Comparison of ENCODE assay signal across 25 mouse cellular contexts in genomic region chrX:98476473-98477254, GRCm38 (mm10).
DNase-seq lines count a peak whose midpoint lies in the region; ATAC-seq and TF ChIP-seq lines count a peak whose summit lies in the region.
"Had no signal": no experiment of that assay in that cellular context is flagged by ENCODE, and none has a peak within 500 bp of the region (broad histone marks: within the 10 kb centered on the region; RNA-seq: fewer than 3 reads in every experiment).

No protein-coding gene starts in this region.

- TF ChIP-seq EP300 in heart, adult 2 months (IDR thresholded peaks at IDR 0.05; ENCODE audit: insufficient read depth, low read depth, low read length) = no peak

- H3K27ac ChIP-seq in heart, adult 2 months = no peak overlapping the region
- H3K27ac ChIP-seq: embryonic facial prominence, embryonic 12.5 days; embryonic facial prominence, embryonic 15.5 days; heart, embryonic 10.5 days; heart, embryonic 13.5 days; hindbrain, embryonic 14.5 days; hindbrain, postnatal 0 days; intestine, embryonic 15.5 days had no signal

- H3K4me3 ChIP-seq in heart, adult 2 months = no peak overlapping the region
- H3K4me3 ChIP-seq: embryonic facial prominence, embryonic 12.5 days; embryonic facial prominence, embryonic 15.5 days; heart, embryonic 10.5 days; heart, embryonic 13.5 days; intestine, embryonic 15.5 days had no signal

- H3K27me3 ChIP-seq in heart, adult 2 months (ENCODE audit: control insufficient read depth, insufficient read depth, low read length) = no peaks in the 10 kb centered on the region
- H3K27me3 ChIP-seq: embryonic facial prominence, embryonic 12.5 days; embryonic facial prominence, embryonic 15.5 days; heart, embryonic 13.5 days; intestine, embryonic 15.5 days had no signal

- no peaks in the 10 kb centered on the region for H3K4me1 ChIP-seq in heart, adult 2 months (ENCODE audit: control insufficient read depth, insufficient read depth, low read length)
- H3K4me1 ChIP-seq: embryonic facial prominence, embryonic 12.5 days; embryonic facial prominence, embryonic 15.5 days; heart, embryonic 10.5 days; heart, embryonic 13.5 days; intestine, embryonic 15.5 days had no signal

- no peaks in the 10 kb centered on the region for H3K79me2 ChIP-seq in heart, adult 2 months (replicated peaks; ENCODE audit: control insufficient read depth, insufficient read depth, low read length)

- no peak for TF ChIP-seq CTCF in heart, adult 2 months (IDR thresholded peaks at IDR 0.05)

- WGBS in heart, adult 2 months = 78% methylated on average over 4 of the region's 4 CpGs

- peak; percentile 87 for ATAC-seq in CD4-positive, CD25-positive, alpha-beta regulatory T cell, adult 4 months
- ATAC-seq: forebrain, embryonic 14.5 days; forebrain, postnatal 0 days; hindbrain, postnatal 0 days; intestine, embryonic 15.5 days had no signal

- intact Hi-C loops in heart, adult 2 months (cut with DNase I) = no loop called here
- intact Hi-C loops in left cerebral cortex, postnatal 14 days (cut with DNase I) = no loop called here

- DNase-seq in 416B (ENCODE audit: low read depth) = peak; percentile 5
- peak; percentile 0 for DNase-seq in induced T-regulatory cell, adult 2 months (ENCODE audit: low read depth)
- no peak for DNase-seq in heart, adult 2 months
- DNase-seq in left cerebral cortex, postnatal 14 days (ENCODE audit: low spot score in 2 of 2) = no peak
- no peak for DNase-seq in spleen, postnatal 36 days (ENCODE audit: low spot score in 2 of 2)
- DNase-seq: adrenal gland, postnatal 10 days; adrenal gland, postnatal 36 days; cerebellum, adult 18-20 months; cerebellum, adult 9-10 months; cerebellum, postnatal 14 days; forebrain, postnatal 0 days; gastrocnemius, postnatal 25 days; heart, adult 18-20 months; heart, postnatal 14 days; heart, postnatal 4 days; kidney, adult 11 months had no signal

- TF ChIP-seq POLR2A in heart, adult 2 months (IDR thresholded peaks at IDR 0.05; ENCODE audit: insufficient read depth, low read depth, low read length) = no peak

- no peak overlapping the region for H3K9ac ChIP-seq in heart, adult 2 months (ENCODE audit: low read depth, low read length)
- H3K9ac ChIP-seq: embryonic facial prominence, embryonic 12.5 days; embryonic facial prominence, embryonic 15.5 days; forebrain, postnatal 0 days; heart, embryonic 13.5 days; hindbrain, embryonic 14.5 days; intestine, embryonic 15.5 days had no signal

- no peaks in the 10 kb centered on the region for H3K36me3 ChIP-seq in heart, adult 2 months (ENCODE audit: control insufficient read depth, insufficient read depth, low read length)
- H3K36me3 ChIP-seq: embryonic facial prominence, embryonic 12.5 days; embryonic facial prominence, embryonic 15.5 days; heart, embryonic 10.5 days; heart, embryonic 13.5 days; intestine, embryonic 15.5 days had no signal

Comparison
In these comparisons a context has a peak if more than half of its experiments do, and no peak if none do; other contexts are left out.
1. DNase-seq: peak in 416B (single experiment) and induced T-regulatory cell, adult 2 months (single experiment); none in heart, adult 2 months (0 of 2), left cerebral cortex, postnatal 14 days (0 of 2) and spleen, postnatal 36 days (0 of 2).